Mouse (Mus musculus) midbrain, postnatal 0 days (tissue): Measurements from ENCODE around the gene Pmp22. TPM values are rescaled to one million over a fixed set of nuclear protein-coding genes. Genes with fewer than 3 reads are reported as not detected.
A peak's percentile ranks its signal among the peaks of the same experiment; 100 is the strongest.

Experiments
- ATAC-seq: fragments of 200-750 bp; cut with Nextera tagmentation; 2 replicates; pipeline ENCODE4 v1.8.0; 2017; ENCODE audit warnings: moderate number of reproducible peaks, mild to moderate bottlenecking, moderate TSS enrichment, moderate library complexity; ENCODE audit not compliant: low FRiP score
- DNase-seq: peaks from one replicate; pipeline ENCODE4 v3.0.0-alpha.2; 2015; ENCODE audit warnings: low spot score
- H3K27ac ChIP-seq: fragments of 300-500 bp; sonication (generic); 2 replicates; pipeline ENCODE4 v1.5.1; 2014; ENCODE audit warnings: low read depth, mild to moderate bottlenecking, low read length, mixed read lengths
- H3K27me3 ChIP-seq: fragments of 300-500 bp; sonication (generic); 2 replicates; pipeline ENCODE4 v1.6.1; 2014; ENCODE audit warnings: low read length, control low read depth, mixed read lengths; ENCODE audit not compliant: insufficient read depth
- H3K36me3 ChIP-seq: fragments of 300-500 bp; sonication (generic); 2 replicates; pipeline ENCODE4 v1.6.1; 2014; ENCODE audit warnings: low read length, control low read depth, mixed read lengths; ENCODE audit not compliant: insufficient read depth
- H3K4me1 ChIP-seq: fragments of 300-500 bp; sonication (generic); 2 replicates; pipeline ENCODE4 v1.6.1; 2014; ENCODE audit warnings: mild to moderate bottlenecking, control low read depth, antibody characterized with exemption, low read length, mixed read lengths; ENCODE audit not compliant: insufficient read depth
- H3K4me2 ChIP-seq: fragments of 300-500 bp; sonication (generic); 2 replicates; pipeline ENCODE4 v1.6.1; 2014; ENCODE audit warnings: low read depth, mild to moderate bottlenecking, low read length, mixed read lengths; ENCODE audit not compliant: poor library complexity, severe bottlenecking
- H3K4me3 ChIP-seq: fragments of 300-500 bp; sonication (generic); 2 replicates; pipeline ENCODE4 v1.5.1; 2014; ENCODE audit warnings: low read depth, mild to moderate bottlenecking, low read length, moderate library complexity
- H3K9ac ChIP-seq: fragments of 300-500 bp; sonication (generic); replicated peaks from 2 replicates; pipeline ENCODE4 v1.6.1; 2014; ENCODE audit warnings: mild to moderate bottlenecking, low read length, moderate library complexity, mixed read lengths; ENCODE audit not compliant: poor library complexity, severe bottlenecking
- H3K9me3 ChIP-seq: fragments of 300-500 bp; sonication (generic); 2 replicates; pipeline ENCODE4 v1.6.1; 2016; ENCODE audit warnings: low read length, control low read depth
- CTCF ChIP-seq: IDR thresholded peaks from 2 replicates; pipeline ENCODE4 v1.5.1; 2016; ENCODE audit warnings: antibody characterized with exemption, mild to moderate bottlenecking
- WGBS: fragments of 180-500 bp; shearing (Covaris S2); extraction: QIAGEN DNeasy Blood & Tissue Kit; methylation state at CpG from one replicate; pipeline ENCODE4 v1.1.7; 2014; 5-methylcytosine and 5-hydroxymethylcytosine counted together
- polyA plus RNA-seq: library from polyadenylated mRNA; unstranded; fragments of >200 nt; fragmentation: Nextera tagmentation; extraction: Ambion mirVana; gene quantifications from 2 replicates; pipeline ENCODE4 v1.2.1, GENCODE M21; 2015
- total RNA-seq: library from RNA; depleted of rRNA; stranded (reverse); fragments of >200 nt; gene quantifications from 2 replicates; pipeline ENCODE4 v1.2.3, GENCODE M21; 2014; rRNA removed

Pmp22 gene
- total RNA-seq (39.1 and 40.1 TPM in 2 replicates), polyA plus RNA-seq (29.8 and 31.6 TPM in 2 replicates)

DNA sequence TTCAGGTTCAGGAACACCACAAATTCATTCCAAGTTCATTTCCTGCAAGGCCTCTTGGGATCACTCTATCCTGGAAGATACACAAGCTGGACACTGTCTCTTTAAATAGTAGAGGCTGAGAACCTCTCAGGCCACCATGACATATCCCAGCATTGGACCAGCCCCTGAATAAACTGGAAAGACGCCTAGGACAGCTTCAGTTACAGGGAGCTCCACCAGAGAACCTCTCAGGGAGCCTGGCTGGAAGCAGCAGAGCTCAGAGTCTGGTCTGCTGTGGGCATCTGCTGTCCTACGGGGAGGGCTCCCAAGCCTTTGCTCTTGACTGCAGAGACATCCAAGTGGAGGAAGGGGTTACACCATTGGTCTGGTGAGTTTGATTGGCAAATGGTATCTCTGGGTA lies at the start of gene Pmp22:
Pmp22 (plus strand) TSS at position 199 of the 400 bp plus-strand sequence.
- H3K4me1 ChIP-seq: peaks cover 18% of the 10 kb centered on the region; the same call in 1 of the 2 replicates
- peaks cover 32% of the 10 kb centered on the region for H3K27me3 ChIP-seq
- no peak for DNase-seq
- H3K36me3 ChIP-seq: no peaks in the 10 kb centered on the region
- no peak within 1 kb of the TSS for H3K4me3 ChIP-seq
- H3K4me2 ChIP-seq: no peak within 1 kb of the TSS
- TF ChIP-seq CTCF: no peak
- no peak within 1 kb of the TSS for H3K9ac ChIP-seq
- no peak for ATAC-seq
- no peaks in the 10 kb centered on the region for H3K9me3 ChIP-seq
- H3K27ac ChIP-seq: no peak within 1 kb of the TSS
- 67% methylated on average over 2 of the region's 2 CpGs for WGBS

DNA sequence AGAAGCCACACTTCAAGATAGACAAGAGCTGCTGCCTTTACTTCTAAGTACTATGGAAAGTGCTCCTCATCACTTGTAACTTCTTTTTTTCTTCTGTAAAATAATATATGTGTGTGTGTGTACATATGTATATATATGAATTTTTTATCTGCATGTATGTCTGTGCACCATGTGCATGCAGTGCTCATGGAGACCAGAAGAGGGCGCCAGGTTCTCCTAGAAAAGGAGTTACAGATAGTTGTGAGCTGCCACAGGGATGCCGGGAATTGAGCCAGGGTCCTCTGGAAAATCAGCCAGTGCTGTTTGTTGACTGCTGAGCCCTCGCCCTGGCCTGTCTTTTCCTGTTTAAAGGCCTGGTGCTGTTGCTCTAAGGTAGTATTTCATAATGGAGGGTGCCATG lies 44.2 kb upstream of the Pmp22 start:
- H3K9ac ChIP-seq: no peak overlapping the region
- no peaks in the 10 kb centered on the region for H3K4me1 ChIP-seq
- no peaks in the 10 kb centered on the region for H3K9me3 ChIP-seq
- no peaks in the 10 kb centered on the region for H3K27me3 ChIP-seq
- TF ChIP-seq CTCF: 0 out of 2 replicates have a peak, but pooled peaks have one; percentile 8
- no peak overlapping the region for H3K4me2 ChIP-seq
- H3K36me3 ChIP-seq: no peaks in the 10 kb centered on the region
- H3K27ac ChIP-seq: no peak overlapping the region
- ATAC-seq: no peak
- WGBS: 82% methylated on average over 3 of the region's 3 CpGs
- no peak overlapping the region for H3K4me3 ChIP-seq
- DNase-seq: no peak

DNA sequence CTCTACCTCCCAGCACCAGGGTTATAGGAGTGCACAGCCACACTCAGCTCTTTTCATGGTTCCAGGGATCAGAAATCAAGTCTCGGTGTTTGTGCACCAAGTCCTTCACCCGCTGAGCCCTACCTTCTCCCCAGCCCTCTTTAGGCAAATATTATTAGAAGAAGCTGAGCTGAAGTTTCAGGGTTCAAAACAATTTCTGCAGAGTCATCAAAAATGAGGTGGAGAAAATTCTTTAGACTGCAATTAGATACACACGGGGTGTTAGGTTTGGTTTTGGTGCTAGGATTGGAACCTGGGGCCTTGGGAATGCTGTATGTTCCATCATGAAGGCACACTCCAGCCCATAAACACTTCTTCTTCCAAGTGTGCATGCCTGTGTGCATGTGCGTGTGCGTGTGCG lies 40.1 kb upstream of the Pmp22 start:
- no peaks in the 10 kb centered on the region for H3K4me1 ChIP-seq
- no peak overlapping the region for H3K4me3 ChIP-seq
- TF ChIP-seq CTCF: no peak
- H3K27me3 ChIP-seq: no peaks in the 10 kb centered on the region
- no peak overlapping the region for H3K9ac ChIP-seq
- no peak overlapping the region for H3K27ac ChIP-seq
- ATAC-seq: no peak
- no peak overlapping the region for H3K4me2 ChIP-seq
- 94% methylated on average over 6 of the region's 6 CpGs for WGBS
- H3K9me3 ChIP-seq: no peaks in the 10 kb centered on the region
- DNase-seq: no peak
- no peaks in the 10 kb centered on the region for H3K36me3 ChIP-seq

DNA sequence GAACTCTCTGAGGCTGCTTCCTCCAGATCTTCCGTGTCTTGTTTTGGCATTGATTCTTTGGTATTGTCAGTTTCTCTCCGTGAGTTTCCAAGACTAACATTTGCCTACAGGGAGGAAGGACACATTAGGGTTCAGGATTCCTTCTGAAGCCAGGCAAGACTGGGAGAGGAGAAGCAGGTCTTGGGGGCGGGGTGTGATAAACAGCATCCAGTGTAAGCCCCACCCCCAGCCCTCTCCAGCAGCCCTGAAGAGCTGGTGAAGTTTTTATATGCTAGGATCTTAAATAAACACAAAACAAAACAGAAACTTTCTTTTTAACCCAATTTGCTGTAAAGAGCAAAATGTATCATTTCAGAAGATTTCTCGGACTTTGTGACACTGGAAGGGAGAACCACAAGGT lies 38.6 kb upstream of the Pmp22 start:
- Histone ChIP-seq H3K4me3 (no peak overlapping the region), H3K9ac (no peak overlapping the region), H3K27ac (no peak overlapping the region), H3K4me1 (no peaks in the 10 kb centered on the region), H3K36me3 (no peaks in the 10 kb centered on the region), H3K9me3 (no peaks in the 10 kb centered on the region), H3K4me2 (no peak overlapping the region), H3K27me3 (no peaks in the 10 kb centered on the region)
- 63% methylated on average over 4 of the region's 4 CpGs for WGBS
- TF ChIP-seq CTCF: no peak
- DNase-seq (no peak), ATAC-seq (no peak)

DNA sequence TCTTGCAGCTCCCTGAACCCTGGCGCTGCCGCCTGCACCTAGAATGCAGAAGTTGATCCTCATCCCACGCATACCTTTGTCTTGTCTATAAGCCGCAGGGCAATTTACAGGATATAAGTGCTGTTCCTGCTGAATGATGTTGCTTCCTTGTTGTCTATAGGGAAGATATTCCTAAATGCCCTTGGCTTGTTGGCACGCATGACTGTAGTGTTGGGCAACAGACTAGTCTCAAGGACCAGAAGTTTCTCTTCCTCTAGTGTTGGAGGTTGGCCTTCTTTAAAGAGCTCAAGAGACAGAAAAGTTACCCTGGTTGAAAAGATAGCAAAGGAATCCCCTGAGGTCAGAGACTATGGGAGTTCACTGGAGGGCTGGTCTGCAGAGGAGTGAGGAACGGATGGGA lies 37.8 kb upstream of the Pmp22 start:
- Histone ChIP-seq H3K4me2 (no peak overlapping the region), H3K36me3 (no peaks in the 10 kb centered on the region), H3K4me1 (no peaks in the 10 kb centered on the region), H3K27ac (no peak overlapping the region), H3K4me3 (no peak overlapping the region), H3K9ac (no peak overlapping the region), H3K27me3 (no peaks in the 10 kb centered on the region), H3K9me3 (no peaks in the 10 kb centered on the region)
- TF ChIP-seq CTCF: no peak
- 96% methylated on average over 6 of the region's 6 CpGs for WGBS
- no peak for ATAC-seq
- no peak for DNase-seq

- 70% methylated on average over 5 of the region's 5 CpGs for WGBS
- Histone ChIP-seq H3K4me1 (no peaks in the 10 kb centered on the region), H3K4me2 (no peak overlapping the region), H3K27ac (no peak overlapping the region), H3K4me3 (no peak overlapping the region), H3K9me3 (no peaks in the 10 kb centered on the region), H3K36me3 (no peaks in the 10 kb centered on the region), H3K9ac (no peak overlapping the region), H3K27me3 (no peaks in the 10 kb centered on the region)
- ATAC-seq (no peak), DNase-seq (no peak)
- TF ChIP-seq CTCF: no peak
Measured at GRCm38 (mm10) chr11:63092271-63092670, 36.5 kb upstream of the Pmp22 start.
